In the genomic region with DNA sequence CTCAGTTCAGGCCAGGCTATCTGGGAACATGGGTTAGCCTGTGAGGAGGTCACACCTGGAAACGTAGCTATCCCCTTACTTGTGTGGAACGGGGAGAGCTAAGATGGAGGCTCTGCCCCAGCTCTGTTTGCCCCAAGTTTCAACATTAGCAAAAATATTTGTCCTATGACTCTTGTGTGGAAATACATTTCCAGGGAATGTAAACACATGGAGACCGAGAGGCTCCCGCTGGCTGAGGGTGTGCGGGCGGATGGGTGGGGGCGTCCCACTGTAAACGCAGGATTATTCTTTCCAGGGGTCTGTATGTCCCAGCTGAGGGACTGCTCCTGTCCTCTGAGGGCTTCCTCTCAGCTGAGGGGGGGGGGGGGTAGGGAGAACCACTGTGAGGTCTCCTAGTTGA, we compare ENCODE assay signal across 1 mouse cellular context.
TF ChIP-seq lines count a peak whose summit lies in the region.

No protein-coding gene starts in this region.

TF ChIP-seq in MEL, 35 proteins besides CTCF, POLR2A, EP300 and RAD21:
- TF ChIP-seq POLR2AphosphoS2 (IDR thresholded peaks at IDR 0.05; ENCODE audit: low read length), result no peak
- no peak for TF ChIP-seq MYC (IDR thresholded peaks at IDR 0.05; ENCODE audit: low read depth, low read length)
- TF ChIP-seq CHD1 (IDR thresholded peaks at IDR 0.05; ENCODE audit: low read depth, low read length), result no peak
- no peak for TF ChIP-seq ZKSCAN1 (IDR thresholded peaks at IDR 0.05; ENCODE audit: low read depth, low read length)
- no peak for TF ChIP-seq NRF1 (IDR thresholded peaks at IDR 0.05; ENCODE audit: insufficient read depth, low read depth, low read length, poor library complexity, severe bottlenecking)
- TF ChIP-seq MAZ (IDR thresholded peaks at IDR 0.05; ENCODE audit: low read depth, low read length), result no peak
- TF ChIP-seq MEF2A (IDR thresholded peaks at IDR 0.05; ENCODE audit: extremely low read depth, insufficient replicate concordance, low read depth, low read length, poor library complexity, severe bottlenecking), result no peak
